Mouse (Mus musculus) left cerebral cortex, postnatal 25 days (tissue): ENCODE measurements around the gene Olfr666. TPM values are rescaled to one million over a fixed set of nuclear protein-coding genes. Genes with fewer than 3 reads are reported as not detected.
"Not testable (repeated sequence)": the region's sequence is repeated elsewhere in the genome, so short reads cannot be mapped to it uniquely, and the experiment has no call there.

Experiments
- DNase-seq, 2 experiments: peaks; one replicate each; pipeline ENCODE4 v3.0.0; 2022; ENCODE audit warnings: low spot score in 2 of 2, mixed read lengths in 1 of 2
- intact Hi-C: fragments of 180-260 bp; cut with DNase I; formaldehyde crosslinking; loops from one replicate; pipeline ENCODE4 v1.15.1; 2025
- total RNA-seq, 2 experiments: library from RNA; stranded (reverse); gene quantifications; 2 replicates each; pipeline ENCODE4 v1.2.3; 2021

Olfr666 gene
- not detected for total RNA-seq

DNA sequence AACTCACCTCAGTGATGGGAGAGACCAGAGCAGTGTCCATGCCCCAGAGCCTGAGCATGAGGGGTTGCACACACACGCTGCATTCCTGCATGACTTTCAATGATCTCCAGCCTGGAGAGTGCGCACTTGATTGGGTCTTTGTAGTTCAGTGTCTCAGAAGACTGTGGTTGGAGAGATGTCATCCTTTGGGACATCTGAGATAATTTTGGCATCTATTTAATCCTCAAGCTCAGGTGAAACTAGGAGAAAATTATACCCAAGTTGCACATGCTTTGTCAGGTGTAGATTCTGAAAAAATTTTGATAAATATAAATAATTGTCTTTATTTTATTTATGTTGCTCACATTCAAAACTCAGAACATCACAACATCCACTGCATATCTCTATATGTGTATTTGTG, at the start of gene Olfr666:
TSS of gene Olfr666 (minus strand) at position 101 of the 400 bp plus-strand sequence.
- intact Hi-C loops, result no loop called here
- no peak for DNase-seq

DNA sequence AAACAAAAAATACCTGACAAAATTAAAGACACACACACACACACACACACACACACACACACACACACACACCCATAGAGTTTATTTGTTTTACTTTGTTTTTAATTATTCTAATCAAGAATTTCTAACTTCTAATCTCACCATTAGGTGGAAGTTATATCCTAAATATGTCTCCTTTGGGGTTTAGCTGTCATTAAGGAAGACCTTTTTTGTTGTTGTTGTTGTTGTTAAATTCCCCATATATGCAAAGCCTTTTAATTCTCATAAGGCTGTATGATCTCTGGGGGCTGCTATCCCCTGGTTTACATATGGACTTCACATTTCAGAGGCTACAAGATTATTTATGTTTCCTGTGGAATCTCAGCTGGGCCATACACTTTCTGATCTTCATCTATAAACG, 38.2 kb upstream of the Olfr666 start, which contains the start of gene Olfr669:
TSS of gene Olfr669 (plus strand) at position 301 of the 400 bp plus-strand sequence.
- DNase-seq, result no peak
- intact Hi-C loops, result no loop called here

DNA sequence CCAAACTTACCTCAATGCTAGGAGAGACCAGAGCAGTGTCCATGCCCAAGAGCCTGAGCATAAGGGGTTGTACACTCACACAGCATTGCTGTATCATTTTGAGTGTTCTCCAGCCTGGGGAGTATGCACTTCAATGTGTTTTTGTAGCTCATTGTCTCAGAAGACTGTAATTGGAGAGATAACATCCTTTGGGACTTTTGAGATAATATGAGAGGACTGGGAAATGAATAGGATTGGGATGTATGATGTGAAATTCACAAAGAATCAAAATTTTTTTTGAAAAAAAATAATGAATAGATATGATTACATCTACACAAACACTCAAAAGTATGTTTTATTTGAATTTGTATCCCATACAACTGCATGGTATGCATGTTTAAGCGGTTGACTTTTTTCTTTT, 32.2 kb upstream of the Olfr666 start, which contains the start of gene Olfr668:
TSS of gene Olfr668 (minus strand) at position 101 of the 400 bp plus-strand sequence.
- intact Hi-C loops, result no loop called here
- DNase-seq, result no peak

DNA sequence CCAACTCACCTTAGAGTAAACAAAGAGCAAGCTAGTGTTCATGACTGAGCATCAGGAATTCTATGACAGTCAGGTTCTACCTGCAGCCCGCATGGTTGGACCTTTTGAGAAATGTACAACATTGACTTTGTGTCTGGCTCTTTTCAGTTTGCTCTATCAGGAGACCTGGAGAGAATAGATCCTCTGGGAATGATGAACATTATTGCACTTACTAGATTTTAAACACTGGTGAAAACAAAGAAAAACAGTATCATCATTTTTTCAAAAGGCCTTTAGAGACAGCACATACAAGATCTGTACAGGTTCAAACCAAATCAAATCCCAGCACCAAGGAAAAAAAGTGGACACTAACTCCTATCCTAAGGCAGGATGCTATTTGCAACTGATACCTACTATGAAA, 25.6 kb upstream of the Olfr666 start, which contains the start of gene Olfr667:
TSS of gene Olfr667 (minus strand) at position 101 of the 400 bp plus-strand sequence.
- intact Hi-C loops, result no loop called here
- no peak for DNase-seq

DNA sequence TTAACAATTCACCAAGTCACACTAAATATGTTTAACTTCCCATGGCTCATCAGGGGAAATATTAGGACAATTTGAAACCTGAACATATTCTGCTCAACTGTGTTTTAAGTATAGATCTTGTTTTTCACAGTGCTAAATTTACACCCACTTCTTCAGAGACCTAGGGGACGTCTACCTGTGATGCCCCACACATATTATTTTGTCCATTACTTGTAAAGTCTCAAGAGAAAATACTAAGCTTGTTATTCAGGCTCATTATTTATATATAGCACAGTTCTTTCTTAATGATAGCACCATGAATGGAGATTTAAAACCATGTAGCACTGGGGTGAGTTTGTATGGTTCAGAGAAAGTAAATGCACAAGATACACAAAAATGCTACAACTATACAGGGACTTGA, 18.0 kb downstream of the Olfr666 start, which contains the start of gene Olfr665:
TSS of gene Olfr665 (plus strand) at position 301 of the 400 bp plus-strand sequence.
- intact Hi-C loops, result no loop called here
- DNase-seq, result no peak

DNA sequence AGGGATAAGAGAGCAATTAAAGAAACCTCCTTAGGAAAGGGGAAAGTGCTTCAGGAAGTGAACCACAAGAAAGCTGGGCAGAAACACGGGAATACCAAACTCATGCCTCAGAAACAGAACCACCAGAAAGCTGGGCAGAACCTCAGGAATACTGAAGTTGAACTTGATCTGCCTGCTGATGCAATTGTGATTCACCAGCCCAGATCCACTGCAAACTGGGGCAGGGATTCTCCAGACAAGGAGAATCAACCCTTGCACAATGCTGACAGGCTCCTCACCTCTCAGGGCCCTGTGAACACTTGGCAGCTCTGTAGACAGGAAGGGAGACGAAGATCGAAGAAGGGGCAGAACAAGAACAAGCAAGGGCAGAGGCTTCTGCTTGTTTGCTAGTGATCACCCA, 34.4 kb downstream of the Olfr666 start:
- intact Hi-C loops, result no loop called here
- DNase-seq, result no peak

DNA sequence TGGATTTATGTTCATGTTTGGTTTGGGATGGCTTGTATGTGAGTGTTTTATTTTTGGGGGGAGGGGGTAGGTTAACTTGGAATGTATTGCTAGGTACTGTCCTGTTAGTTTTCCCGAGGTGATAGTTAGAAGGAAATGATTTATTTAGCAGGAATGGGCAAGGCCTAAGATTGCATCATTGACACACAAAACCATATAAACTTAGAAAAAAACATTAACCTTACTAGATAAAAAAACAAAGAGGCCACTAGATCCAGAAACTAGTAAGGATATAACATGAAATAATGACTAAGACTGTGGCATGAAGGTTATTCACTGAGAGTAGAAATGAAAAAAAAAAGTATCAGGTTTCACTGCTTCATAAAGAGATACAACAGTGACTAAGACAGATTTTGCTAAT, 38.1 kb downstream of the Olfr666 start:
- no peak for DNase-seq
- intact Hi-C loops, result no loop called here

DNA sequence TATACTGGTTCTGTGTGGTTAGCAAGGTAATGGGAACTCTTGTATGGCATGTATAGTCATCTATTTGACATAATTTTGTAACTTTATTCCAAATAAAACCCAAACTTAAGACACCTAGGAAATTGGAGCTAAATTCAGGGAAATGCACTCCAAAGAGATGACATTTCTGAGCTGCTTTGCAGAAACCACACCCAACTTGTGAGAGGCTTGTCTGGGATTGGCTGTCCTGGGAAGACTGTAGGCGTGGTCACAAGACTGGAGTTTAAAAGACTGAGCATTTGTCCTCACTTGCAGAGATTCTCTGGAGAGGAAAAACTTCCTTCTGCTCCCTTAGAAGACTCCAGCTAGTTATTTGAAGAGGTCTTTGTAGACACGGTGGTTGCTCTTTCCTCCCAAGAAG, 39.0 kb downstream of the Olfr666 start, which contains the start of gene Usp17la:
TSS of gene Usp17la (plus strand) at position 301 of the 400 bp plus-strand sequence.
- intact Hi-C loops, result not testable (repeated sequence)

DNA sequence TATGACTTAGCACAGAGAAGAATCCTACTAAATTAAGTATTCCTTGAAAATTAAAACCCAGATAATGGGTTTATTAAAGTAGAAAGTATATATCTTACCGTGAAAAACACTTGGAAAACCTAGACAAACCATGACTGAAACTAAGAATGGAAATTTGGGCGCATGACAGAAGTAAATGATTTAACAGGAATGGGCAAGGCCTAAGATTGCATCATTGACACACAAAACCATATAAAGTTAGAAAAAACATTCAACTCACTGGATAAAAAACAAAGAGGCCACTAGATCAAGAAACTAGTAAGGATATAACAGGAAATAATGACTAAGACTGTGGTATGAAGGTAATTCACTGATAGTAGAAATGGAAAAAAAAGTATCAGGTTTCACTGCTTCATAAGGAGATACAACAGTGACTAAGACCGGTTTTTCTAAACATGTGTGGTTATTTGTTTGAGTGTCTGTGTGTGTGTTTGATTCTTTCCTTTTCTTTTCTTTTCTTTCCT, 40.5 kb downstream of the Olfr666 start:
- no peak for DNase-seq
- intact Hi-C loops, result no loop called here

More for the DNA sequence above, 39.0 kb downstream of the Olfr666 start, which contains the start of gene Usp17la:
- not testable (repeated sequence) for DNase-seq

DNA sequence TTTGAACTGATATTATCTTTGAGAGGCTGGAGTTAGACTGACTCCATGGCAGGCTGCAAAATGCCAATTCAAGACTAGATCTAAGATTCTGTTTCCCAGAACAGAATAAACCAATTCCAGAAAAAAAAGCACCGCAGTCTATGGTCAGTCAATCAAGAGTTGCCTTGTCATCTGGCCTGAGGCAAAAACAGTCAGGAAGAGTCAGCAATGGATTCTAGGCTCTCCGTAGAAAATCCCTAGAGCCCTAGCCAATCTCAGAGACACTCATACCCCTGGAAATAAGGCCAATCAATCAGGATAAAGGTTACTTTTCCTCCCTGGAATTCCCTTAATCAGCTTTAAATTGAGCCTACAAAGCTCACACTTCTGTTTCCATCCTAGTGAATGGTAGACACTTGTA, 44.2 kb downstream of the Olfr666 start:
- intact Hi-C loops, DNase-seq: not testable (repeated sequence)

DNA sequence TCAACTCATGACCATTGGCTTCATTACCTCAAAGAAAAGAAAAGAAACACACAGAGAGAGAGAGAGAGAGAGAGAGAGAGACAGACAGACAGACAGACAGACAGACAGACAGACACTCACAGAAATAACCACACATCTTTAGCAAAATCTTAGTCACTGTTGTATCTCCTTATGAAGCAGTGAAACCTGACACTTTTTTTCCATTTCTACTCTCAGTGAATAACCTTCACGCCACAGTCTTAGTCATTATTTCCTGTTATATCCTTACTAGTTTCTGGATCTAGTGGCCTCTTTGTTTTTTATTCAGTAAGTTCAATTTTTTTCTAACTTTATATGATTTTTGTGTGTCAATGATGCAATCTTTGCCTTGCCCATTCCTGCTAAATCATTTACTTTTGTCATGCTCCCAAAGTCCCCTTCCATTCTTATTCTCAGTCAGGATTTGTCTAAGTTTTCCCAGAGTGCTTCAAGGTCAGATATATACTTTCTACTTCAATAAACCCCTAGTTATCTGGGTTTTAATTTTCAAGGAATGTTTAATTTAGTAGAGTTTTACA, 51.9 kb downstream of the Olfr666 start:
- intact Hi-C loops, result no loop called here
- no peak for DNase-seq

DNA sequence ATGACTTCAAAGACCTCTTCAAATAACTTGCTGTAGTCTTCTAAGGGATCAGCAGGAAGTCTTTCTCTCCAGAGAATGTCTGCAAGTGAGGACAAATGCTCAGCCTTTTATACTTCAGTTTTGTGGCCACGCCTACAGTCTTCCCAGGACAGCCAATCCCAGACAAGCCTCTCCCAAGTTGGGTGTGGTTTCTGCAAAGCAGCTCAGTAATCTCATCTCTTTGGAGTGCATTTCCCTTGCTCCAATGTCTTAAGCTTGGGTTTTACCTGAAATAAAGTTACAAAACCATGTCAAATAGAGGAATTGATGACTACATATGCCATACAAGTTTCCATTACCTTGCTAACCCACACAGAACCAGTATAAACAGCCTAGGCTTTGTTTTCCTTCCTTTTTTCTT, 53.2 kb downstream of the Olfr666 start, which contains the start of gene Usp17lb:
TSS of gene Usp17lb (minus strand) at position 101 of the 400 bp plus-strand sequence.
- intact Hi-C loops, result no loop called here

More for the DNA sequence above, 53.2 kb downstream of the Olfr666 start, which contains the start of gene Usp17lb:
- DNase-seq, result no peak

Other genes starting within 250 kb of the Olfr666 start
- not detected for gene Olfr658, start 248.6 kb downstream of the Olfr666 start, total RNA-seq
- gene Olfr659, start 229.2 kb downstream of the Olfr666 start, total RNA-seq, result not detected
- gene Olfr661, start 209.5 kb downstream of the Olfr666 start, total RNA-seq, result not detected
- not detected for gene Usp17le, start 118.5 kb downstream of the Olfr666 start, total RNA-seq
- not detected for gene Usp17lb, start 53.3 kb downstream of the Olfr666 start, total RNA-seq
- gene Usp17la, start 38.9 kb downstream of the Olfr666 start, total RNA-seq, result not detected
- gene Olfr665, start 17.9 kb downstream of the Olfr666 start, total RNA-seq, result not detected
- not detected for gene Olfr667, start 25.5 kb upstream of the Olfr666 start, total RNA-seq
- gene Olfr668, start 32.1 kb upstream of the Olfr666 start, total RNA-seq, result not detected
- gene Olfr669, start 38.3 kb upstream of the Olfr666 start, total RNA-seq, result not detected
- not detected for gene Olfr670, start 66.7 kb upstream of the Olfr666 start, total RNA-seq
- not detected for gene Olfr671, start 83.2 kb upstream of the Olfr666 start, total RNA-seq
- not detected for gene Olfr672, start 106.1 kb upstream of the Olfr666 start, total RNA-seq
- not detected for gene Olfr675, start 132.5 kb upstream of the Olfr666 start, total RNA-seq
- gene Olfr676, start 136.7 kb upstream of the Olfr666 start, total RNA-seq, result not detected
- gene Olfr677, start 155.4 kb upstream of the Olfr666 start, total RNA-seq, result not detected
- not detected for gene Olfr678, start 168.5 kb upstream of the Olfr666 start, total RNA-seq
- not detected for gene Olfr679, start 185.3 kb upstream of the Olfr666 start, total RNA-seq
- gene Olfr680-ps1, start 196.9 kb upstream of the Olfr666 start, total RNA-seq, result not detected
- not detected for gene Olfr681, start 220.9 kb upstream of the Olfr666 start, total RNA-seq